Mouse (Mus musculus): ENCODE data around the gene Galnt10.

Gene Galnt10

DNA sequence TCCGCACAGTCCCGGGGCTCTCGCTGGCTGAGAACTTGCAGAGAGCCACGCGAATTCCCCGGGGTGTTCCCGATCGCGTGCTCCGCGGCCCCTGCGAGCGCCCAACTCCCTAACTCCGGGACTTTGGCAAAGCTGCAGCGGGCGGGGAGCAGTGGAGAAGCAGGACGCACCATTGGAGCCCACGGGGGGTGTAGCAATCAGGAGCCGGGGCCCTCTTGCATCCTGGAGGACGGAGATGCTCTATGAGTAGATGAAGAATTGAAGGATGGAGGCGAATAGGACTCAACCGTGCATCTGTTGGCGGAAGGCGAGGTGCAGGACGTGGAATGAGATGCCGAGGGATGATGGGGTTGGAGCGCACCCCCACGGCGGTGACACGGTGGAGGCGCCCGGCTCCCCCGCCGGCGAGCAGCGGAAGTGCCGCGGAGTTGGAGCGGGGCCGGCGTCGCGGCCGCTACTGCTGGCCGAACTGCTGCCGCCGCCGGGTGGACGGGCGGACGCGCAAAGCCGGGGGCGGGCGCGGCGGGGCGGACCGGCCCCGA is at the start of gene Galnt10:
Galnt10 (plus strand) TSS at position 425 of the 542 bp plus-strand sequence.
- in situ Hi-C loops (cut with MboI), result no loop called here

- in situ Hi-C loops (cut with MboI), result no loop called here
Observed at GRCm38 (mm10) chr11:57595899-57596298, 49.3 kb upstream of the Galnt10 start.

DNA sequence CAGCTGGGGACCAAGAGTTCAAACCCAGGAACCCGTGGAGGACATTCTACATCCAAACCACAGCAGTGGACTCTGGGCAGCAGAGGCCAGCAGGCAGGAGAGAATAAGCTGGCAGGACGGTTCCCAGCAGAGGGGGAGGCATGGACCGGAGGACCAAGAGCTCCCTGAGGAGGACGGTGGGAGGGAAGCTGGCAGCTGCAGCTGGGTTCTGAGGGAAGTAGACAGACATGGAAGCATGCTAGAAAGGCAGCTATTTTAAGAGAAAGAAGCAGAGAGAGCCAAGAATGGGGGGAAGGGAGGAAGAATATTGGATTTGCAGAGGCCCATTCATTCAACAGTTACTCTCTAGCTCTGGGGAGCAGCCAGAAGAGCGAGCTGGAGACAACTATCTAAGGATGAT is 47.1 kb upstream of the Galnt10 start:
- in situ Hi-C loops (cut with MboI), result no loop called here

DNA sequence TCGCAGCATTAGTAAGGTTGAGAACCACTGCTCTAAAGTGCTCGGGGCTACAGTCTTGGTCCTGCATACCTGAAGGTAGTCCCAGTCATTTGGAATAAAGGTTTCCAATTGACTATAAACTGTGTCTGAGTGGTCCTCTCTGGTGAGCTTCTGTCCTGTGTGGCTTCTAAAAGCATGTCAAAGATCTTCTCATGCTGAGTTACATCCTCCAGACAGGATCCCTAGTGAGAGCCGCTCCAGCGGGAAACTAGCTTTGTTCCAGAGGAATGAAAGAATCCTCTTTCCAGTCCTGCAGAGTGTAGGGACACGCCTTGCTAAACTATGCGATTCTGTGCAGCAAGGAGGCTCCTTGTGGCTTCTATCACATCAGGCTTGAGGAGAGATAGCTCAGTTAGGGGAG is 45.9 kb upstream of the Galnt10 start:
- in situ Hi-C loops (cut with MboI), result no loop called here

DNA sequence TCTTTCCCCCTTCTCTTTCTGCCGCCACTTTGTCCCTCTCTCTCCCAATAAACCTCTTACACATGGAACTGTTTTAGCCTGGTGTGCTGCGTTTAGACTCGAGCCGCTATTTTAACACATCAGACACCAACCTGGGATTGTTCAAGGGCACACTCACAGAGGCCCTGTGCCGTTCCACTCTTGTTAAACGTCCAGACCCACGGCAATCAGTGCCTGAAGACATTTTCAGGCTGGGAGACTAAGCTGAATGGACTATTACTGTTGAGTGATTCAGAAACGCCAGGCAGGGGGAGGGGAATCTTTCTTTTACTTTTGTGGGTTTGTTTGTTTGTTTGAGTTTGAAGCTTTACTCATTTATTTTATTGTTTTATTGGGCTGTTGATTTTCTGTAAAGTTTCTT is 45.1 kb upstream of the Galnt10 start:
- in situ Hi-C loops (cut with MboI), result no loop called here

GRCm38 (mm10) chr11:57600621-57601121 is 44.6 kb upstream of the Galnt10 start:
- in situ Hi-C loops (cut with MboI), result no loop called here

DNA sequence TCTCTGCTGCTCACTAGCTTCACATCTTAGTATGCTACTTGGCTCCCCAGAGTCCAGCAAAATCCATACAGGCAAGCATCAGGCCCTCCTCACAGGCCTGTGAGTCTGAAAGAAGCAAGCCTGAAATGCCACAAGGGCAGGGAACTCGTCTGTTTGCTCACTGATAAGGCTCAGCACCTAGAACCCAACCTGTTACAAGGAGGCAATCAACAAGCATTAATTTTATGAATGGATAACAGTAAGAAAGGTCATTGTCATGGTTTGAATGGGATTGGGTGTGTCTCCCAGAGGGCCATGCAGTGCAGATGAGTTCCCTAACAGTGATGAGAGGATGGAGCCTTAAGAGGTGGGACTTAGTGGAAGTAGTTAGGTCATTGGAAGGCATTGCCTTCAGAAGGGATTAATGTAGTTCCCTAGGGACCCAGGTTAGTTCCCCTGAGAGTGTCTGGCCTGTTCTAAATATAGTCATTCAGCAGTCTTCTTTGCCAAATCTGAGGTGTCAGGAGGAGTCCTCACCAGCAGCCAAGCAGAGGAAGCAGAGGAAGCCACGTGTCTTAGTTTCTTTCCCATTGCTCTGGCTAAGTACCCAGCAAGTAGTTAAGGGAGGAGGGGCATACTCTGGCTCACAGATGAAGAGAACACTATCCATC is 43.3 kb upstream of the Galnt10 start:
- in situ Hi-C loops (cut with MboI), result no loop called here

- in situ Hi-C loops (cut with MboI), result no loop called here
Observed at GRCm38 (mm10) chr11:57605086-57605485, 40.2 kb upstream of the Galnt10 start.

- in situ Hi-C loops (cut with MboI), result no loop called here
Observed at GRCm38 (mm10) chr11:57605660-57606059, 39.6 kb upstream of the Galnt10 start.

GRCm38 (mm10) chr11:57614502-57614901 is 30.7 kb upstream of the Galnt10 start:
- in situ Hi-C loops (cut with MboI), result no loop called here

- in situ Hi-C loops (cut with MboI), result no loop called here
Observed at GRCm38 (mm10) chr11:57615286-57615685, 30.0 kb upstream of the Galnt10 start.

DNA sequence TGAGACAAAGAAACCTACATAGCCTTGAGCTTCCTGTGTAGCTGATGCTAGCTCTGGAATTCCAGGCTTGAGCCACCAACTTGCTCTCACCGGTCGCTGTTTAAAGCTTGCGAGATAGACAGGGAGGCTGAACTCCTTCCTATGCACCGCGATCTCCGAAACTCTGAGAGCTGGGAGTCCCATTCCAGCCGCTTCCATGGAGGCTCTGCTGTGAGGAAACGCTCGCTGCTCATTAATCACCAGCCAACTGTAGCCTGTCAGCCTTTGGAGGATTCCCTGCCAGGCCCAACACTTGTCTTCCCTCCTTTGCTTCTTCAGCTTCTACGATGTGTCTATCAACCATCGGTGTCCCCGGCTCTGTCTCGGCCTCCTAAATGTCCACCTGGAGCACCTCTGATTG is 29.4 kb upstream of the Galnt10 start:
- in situ Hi-C loops (cut with MboI), result no loop called here

GRCm38 (mm10) chr11:57617526-57618264 is 27.5 kb upstream of the Galnt10 start:
- in situ Hi-C loops (cut with MboI), result no loop called here

GRCm38 (mm10) chr11:57621472-57621871 is 23.8 kb upstream of the Galnt10 start:
- in situ Hi-C loops (cut with MboI), result no loop called here

DNA sequence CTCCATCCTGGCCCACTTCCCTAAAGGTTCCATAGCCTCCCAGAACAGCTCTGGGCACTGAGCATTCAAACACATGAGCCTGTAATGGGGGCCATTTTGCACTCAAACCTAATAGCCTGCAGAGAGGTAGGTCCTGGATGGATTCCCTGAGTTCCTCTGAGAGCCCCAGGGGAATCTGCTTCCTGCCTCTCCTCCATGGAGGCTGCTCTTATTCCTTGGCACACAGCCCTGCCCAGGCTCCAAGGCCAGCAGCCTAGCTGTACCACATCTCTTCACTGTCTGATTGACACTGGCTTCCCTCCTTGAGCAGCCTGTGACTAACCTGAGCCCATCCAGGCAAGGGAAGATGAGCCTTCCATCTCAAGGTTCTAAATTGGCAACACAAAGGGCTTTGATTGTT is 23.4 kb upstream of the Galnt10 start:
- in situ Hi-C loops (cut with MboI), result no loop called here

DNA sequence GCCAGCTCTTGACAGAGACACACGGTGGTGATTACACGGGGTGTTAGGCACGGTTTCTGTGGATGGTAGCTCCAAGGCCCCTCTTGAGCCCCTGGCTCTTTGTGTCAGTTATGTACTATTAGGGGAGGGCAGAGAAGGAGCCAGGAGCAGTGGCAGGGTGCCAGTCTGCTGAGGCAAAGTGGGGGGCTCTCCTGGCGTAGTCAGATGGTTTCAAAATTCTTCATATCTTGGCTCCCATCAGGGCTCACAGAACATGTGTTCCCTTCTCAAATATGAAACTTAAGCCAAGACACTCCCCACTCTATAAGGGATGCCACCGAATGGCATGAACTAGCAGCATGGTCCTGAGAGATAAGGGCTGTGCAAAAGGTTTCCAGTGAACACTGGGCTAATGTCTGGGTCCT is 20.8 kb upstream of the Galnt10 start:
- in situ Hi-C loops (cut with MboI), result no loop called here

DNA sequence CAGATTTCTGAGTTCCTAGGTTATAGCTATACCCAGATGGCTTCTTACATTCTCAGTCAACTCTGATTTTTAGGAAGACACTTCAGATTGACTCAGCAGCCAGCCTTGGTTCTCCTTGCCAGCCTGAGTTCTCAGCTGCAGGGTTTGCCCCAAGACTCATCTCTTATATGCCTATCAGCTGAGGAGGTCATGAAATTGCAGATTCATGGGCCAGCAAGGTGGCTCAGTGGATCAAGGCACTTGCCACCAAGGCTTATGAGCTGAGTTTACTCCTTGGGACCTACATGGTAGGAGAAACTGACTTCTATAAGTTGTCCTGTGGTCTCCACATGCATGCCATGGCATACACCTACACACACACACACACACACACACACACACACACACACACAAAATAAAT is 19.8 kb upstream of the Galnt10 start:
- in situ Hi-C loops (cut with MboI), result no loop called here

- in situ Hi-C loops (cut with MboI), result no loop called here
Observed at GRCm38 (mm10) chr11:57627086-57627735, 18.0 kb upstream of the Galnt10 start.

DNA sequence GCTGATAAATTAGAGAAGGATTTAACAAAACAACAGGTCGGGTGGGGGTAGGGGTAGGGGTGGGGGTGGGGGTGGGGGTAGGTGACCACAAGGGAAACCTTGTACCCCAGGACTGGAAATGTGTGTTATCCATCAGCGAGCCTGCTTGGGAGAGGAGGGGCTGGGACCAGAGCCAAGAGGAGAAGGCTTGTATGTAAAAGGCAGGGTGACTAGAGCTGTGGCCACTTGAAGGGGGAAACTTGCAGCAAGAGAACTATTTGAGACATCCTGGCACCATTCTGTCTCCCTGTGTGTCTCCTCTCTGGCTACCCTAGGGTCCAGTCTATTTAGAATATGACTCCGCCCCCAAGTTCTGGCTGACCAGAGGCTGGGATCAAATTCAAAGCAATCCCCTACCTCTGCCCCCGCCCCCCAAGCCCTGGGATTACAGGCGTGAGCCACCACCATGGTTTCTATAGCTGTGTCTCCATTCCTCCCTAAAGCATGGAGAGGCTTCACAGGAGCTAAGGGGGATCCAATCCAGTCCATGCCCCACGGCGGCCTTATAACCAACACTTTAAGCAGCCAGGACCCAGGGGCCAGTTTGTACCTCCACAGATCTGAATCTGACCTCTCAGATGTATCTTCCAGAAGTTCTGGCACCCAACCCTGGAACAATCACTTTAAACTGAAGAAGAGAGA is 13.3 kb upstream of the Galnt10 start:
- in situ Hi-C loops (cut with MboI), result no loop called here

DNA sequence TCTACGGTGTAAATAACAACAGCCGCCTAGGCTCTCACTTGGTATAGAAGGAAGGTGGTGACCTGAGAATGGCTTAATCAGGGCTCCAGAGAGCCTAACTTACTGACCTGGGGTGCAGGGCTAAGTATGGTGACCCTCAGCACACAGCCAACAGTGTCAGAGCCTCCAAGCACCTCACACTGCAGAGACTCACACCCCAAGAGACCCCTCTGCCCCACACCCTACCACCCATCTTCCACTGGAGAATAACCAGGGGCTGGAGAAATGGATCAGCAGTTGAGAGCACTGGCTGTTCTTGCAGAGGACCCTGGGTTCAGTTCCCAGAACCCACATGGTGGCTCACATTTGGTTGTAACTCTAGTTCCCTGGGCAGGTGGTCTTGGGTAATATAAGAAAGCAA is 12.2 kb upstream of the Galnt10 start:
- in situ Hi-C loops (cut with MboI), result no loop called here

DNA sequence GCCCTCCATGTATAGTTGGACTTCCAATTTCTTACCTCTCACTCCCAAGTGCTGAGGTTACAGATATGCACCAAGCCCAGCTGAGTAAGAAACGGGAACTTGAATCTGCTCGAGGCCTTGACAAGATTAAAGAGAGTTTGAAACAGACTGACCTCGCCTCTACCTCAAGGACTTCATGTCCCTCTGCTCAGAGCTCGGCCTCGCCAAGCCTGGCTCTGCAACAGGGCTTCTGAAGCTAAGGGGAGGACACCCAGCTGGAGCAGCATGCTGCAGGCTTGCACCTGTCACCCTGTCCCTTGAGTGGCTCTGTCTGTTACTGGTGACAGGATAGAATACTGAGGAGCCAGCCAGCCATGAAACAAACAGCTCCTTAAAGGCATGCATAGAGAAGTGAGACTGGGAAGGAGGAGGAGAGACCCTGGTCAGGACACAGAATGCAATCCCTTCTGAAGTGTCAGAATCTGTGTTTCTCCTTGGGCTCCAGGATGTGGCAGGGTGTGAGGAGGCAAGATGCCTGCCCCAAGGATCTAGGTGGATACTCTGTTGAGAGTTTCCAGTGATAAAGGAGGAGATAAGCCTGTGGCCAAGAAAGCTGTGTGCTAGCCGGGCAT is 11.2 kb upstream of the Galnt10 start:
- in situ Hi-C loops (cut with MboI), result no loop called here

DNA sequence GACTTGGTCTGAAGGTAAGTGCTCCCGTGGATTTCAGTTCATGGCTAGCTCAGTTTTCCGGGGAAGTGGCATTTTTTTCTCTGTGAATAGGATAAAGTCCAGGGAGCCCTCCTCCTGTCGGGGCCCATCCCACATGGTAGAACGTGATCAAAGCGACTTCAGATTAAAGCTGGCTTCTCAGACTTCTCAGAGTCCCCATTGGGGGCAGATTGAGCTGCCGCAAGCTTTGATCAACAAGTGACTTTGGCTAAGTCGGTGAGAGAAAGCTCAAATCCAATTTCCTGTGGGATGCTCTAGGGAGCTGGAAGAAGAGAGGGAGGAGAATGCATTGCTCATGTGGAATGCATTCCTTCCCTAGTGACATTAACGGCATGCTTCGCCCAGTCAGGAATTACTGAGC is 10.1 kb upstream of the Galnt10 start:
- in situ Hi-C loops (cut with MboI), result no loop called here

Measured in mature B cell (primary cell).